Mouse (Mus musculus) myocyte (in vitro differentiated cells): ENCODE data around the gene Evi2. TPM values are rescaled to one million over a fixed set of nuclear protein-coding genes. Genes with fewer than 3 reads are reported as not detected.

ENCODE experiments used
- H3K27me3 ChIP-seq: one replicate; pipeline ENCODE4 v1.6.1; 2011; ENCODE audit not compliant: control insufficient read depth, insufficient read depth, insufficient read length
- H3K36me3 ChIP-seq: one replicate; pipeline ENCODE4 v1.6.1; 2011; ENCODE audit not compliant: control insufficient read depth, insufficient read depth
- H3K4me2 ChIP-seq: one replicate; pipeline ENCODE4 v1.6.1; 2011; ENCODE audit warnings: low read depth, control low read depth
- H3K4me3 ChIP-seq: one replicate; pipeline ENCODE4 v1.5.1; 2011; ENCODE audit warnings: mild to moderate bottlenecking, control low read depth, moderate library complexity
- H3K79me2 ChIP-seq: one replicate; pipeline ENCODE4 v1.6.1; 2011; ENCODE audit not compliant: control insufficient read depth, insufficient read depth
- H3ac ChIP-seq: one replicate; pipeline ENCODE4 v1.6.1; 2011; ENCODE audit not compliant: control insufficient read depth, insufficient read length
- CEBPB ChIP-seq: IDR thresholded peaks from 2 replicates; pipeline ENCODE4 v1.6.1; 2011; ENCODE audit warnings: mild to moderate bottlenecking, moderate library complexity; ENCODE audit not compliant: poor library complexity, insufficient read depth, severe bottlenecking
- E2F4 ChIP-seq: IDR thresholded peaks from one replicate; pipeline ENCODE4 v1.6.1; 2011; ENCODE audit warnings: mild to moderate bottlenecking, control low read depth, moderate library complexity; ENCODE audit not compliant: insufficient read depth
- MAX ChIP-seq: IDR thresholded peaks from one replicate; pipeline ENCODE4 v1.6.1; 2011; ENCODE audit warnings: low read depth, mild to moderate bottlenecking, control low read depth
- MYOD1 ChIP-seq, 3 experiments: IDR thresholded peaks; one replicate each; pipeline ENCODE4 v1.6.1; 2011; ENCODE audit warnings: control low read depth in 2 of 3, low read depth in 2 of 3, mild to moderate bottlenecking in 2 of 3, moderate library complexity in 1 of 3; ENCODE audit not compliant: insufficient read length in 2 of 3, control insufficient read depth in 1 of 3
- MYOG ChIP-seq, 3 experiments: IDR thresholded peaks; one replicate each; pipeline ENCODE4 v1.6.1; 2011; ENCODE audit warnings: control low read depth in 2 of 3, low read depth in 2 of 3, mild to moderate bottlenecking in 2 of 3; ENCODE audit not compliant: insufficient read length in 2 of 3, control insufficient read depth in 1 of 3, insufficient read depth in 1 of 3
- POLR2A ChIP-seq: IDR thresholded peaks from one replicate; pipeline ENCODE4 v1.6.1; 2011; ENCODE audit warnings: low read depth, mild to moderate bottlenecking, control low read depth, moderate library complexity; ENCODE audit not compliant: insufficient read length
- POLR2AphosphoS2 ChIP-seq: IDR thresholded peaks from one replicate; pipeline ENCODE4 v1.6.1; 2011; ENCODE audit warnings: low read depth, control low read depth; ENCODE audit not compliant: insufficient read length
- REST ChIP-seq: IDR thresholded peaks from one replicate; pipeline ENCODE4 v1.6.1; 2011; ENCODE audit warnings: mild to moderate bottlenecking, control low read depth, moderate library complexity; ENCODE audit not compliant: insufficient read depth, insufficient read length
- SRF ChIP-seq: IDR thresholded peaks from one replicate; pipeline ENCODE4 v1.6.1; 2011; ENCODE audit warnings: low read depth; ENCODE audit not compliant: control insufficient read depth, insufficient read length
- TCF12 ChIP-seq: IDR thresholded peaks from one replicate; pipeline ENCODE4 v1.6.1; 2011; ENCODE audit warnings: mild to moderate bottlenecking, control low read depth; ENCODE audit not compliant: poor library complexity, insufficient read depth, severe bottlenecking
- TCF3 ChIP-seq: IDR thresholded peaks from one replicate; pipeline ENCODE4 v1.6.1; 2011; ENCODE audit warnings: low read depth, control low read depth; ENCODE audit not compliant: insufficient read length
- USF1 ChIP-seq: IDR thresholded peaks from one replicate; pipeline ENCODE4 v1.6.1; 2011; ENCODE audit warnings: low read depth, mild to moderate bottlenecking, control low read depth, moderate library complexity
- polyA plus RNA-seq: library from polyadenylated mRNA; unstranded; fragments of >200 nt; fragmentation: generic; extraction: Trizol; gene quantifications from one replicate; pipeline ENCODE4 v1.2.1, GENCODE M21; 2012; ENCODE audit warnings: missing spikeins

The Evi2 gene
- polyA plus RNA-seq, 1 experiment, result 0.06 TPM

DNA sequence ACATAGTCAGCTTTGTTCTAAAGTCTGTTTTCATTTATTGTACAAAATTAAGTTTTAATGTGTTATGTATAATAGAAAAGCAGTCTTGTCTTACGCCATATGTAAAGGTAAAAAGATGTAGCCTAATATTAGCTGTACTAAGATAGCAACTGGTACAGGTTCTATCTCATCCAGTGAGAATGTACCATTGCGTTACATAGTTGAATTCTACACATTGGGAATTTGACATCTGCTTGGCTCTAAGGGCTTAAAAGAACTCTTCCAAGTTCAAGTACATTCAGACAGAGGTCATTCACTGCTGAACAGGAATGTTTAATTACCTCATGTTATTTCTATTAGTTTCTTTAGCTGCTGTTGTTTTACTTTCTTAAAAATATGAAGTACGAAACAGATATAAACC, 3.8 kb downstream of the Evi2 start:
- Histone ChIP-seq H3K36me3 (peaks cover 31% of the 10 kb centered on the region), H3ac (no peak overlapping the region), H3K79me2 (peaks cover 10% of the 10 kb centered on the region), H3K4me3 (no peak overlapping the region), H3K27me3 (no peaks in the 10 kb centered on the region), H3K4me2 (no peak overlapping the region)
- no peak for TF ChIP-seq CEBPB
- no peak for TF ChIP-seq REST
- TF ChIP-seq USF1, result no peak
- no peak for TF ChIP-seq E2F4
- no peak for TF ChIP-seq MYOD1 (IDR thresholded peaks at IDR 0.05; ENCODE audit: control insufficient read depth in 1 of 3, insufficient read length in 2 of 3, low read depth in 2 of 3)
- no peak for TF ChIP-seq MYOG (IDR thresholded peaks at IDR 0.05; ENCODE audit: control insufficient read depth in 1 of 3, insufficient read depth in 1 of 3, insufficient read length in 2 of 3, low read depth in 2 of 3)
- no peak for TF ChIP-seq POLR2A
- TF ChIP-seq TCF3, result no peak
- no peak for TF ChIP-seq POLR2AphosphoS2
- no peak for TF ChIP-seq SRF
- TF ChIP-seq MAX, result no peak
- TF ChIP-seq TCF12, result no peak

- no peak overlapping the region for H3K4me3 ChIP-seq
- peaks cover 31% of the 10 kb centered on the region for H3K36me3 ChIP-seq
- TF ChIP-seq TCF12 (no peak), POLR2AphosphoS2 (no peak), TCF3 (no peak), CEBPB (no peak), E2F4 (no peak), MYOD1 (IDR thresholded peaks at IDR 0.05; ENCODE audit: control insufficient read depth in 1 of 3, insufficient read length in 2 of 3, low read depth in 2 of 3) (no peak), REST (no peak), POLR2A (no peak), MAX (no peak), MYOG (IDR thresholded peaks at IDR 0.05; ENCODE audit: control insufficient read depth in 1 of 3, insufficient read depth in 1 of 3, insufficient read length in 2 of 3, low read depth in 2 of 3) (no peak), SRF (no peak), USF1 (no peak)
- no peaks in the 10 kb centered on the region for H3K27me3 ChIP-seq
- H3ac ChIP-seq, result no peak overlapping the region
- H3K4me2 ChIP-seq, result no peak overlapping the region
- peaks cover 3% of the 10 kb centered on the region for H3K79me2 ChIP-seq
These were observed 6.1 kb downstream of the Evi2 start for GRCm38 (mm10) chr11:79524310-79524575.

DNA sequence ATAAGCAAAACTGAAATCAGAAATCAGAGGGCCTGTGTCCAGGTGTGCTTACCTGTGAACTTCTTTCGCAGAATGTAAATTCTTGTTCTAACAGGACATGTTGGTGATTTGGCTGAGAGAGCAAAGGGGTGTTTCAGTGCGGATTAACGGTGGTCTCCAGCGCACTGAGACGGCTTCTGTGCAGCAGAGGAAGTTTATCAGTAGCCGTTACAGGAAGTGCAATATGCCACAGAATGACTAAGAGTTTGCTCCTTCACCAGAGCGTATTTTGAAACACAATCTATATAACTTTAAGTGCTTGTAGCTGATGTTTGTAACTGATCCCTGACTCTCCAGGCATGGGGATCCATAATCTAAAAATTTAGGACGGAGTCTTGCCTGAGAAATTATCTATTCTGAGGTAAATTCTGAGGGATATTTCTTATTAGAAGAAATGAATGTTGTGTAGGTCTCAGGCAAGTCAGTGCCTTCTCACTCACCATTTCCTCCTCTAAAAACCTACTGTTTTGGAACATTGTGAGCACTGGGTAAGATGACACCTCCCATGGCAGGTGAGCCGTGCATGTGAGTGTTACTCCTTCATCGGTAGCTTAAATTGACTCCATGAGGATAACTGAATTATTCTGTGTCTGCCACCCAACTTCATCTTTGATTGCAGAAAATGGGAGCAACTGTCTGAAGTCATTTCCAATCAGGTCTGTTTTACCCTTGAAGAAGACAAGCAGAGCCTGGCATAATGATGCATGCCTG, 6.7 kb downstream of the Evi2 start, which contains the start of gene Evi2b:
Gene Evi2b, minus strand, starts transcription at position 203 of the 750 bp plus-strand sequence.
- Histone ChIP-seq H3K79me2 (no peaks in the 10 kb centered on the region), H3ac (no peak within 1 kb of the TSS), H3K36me3 (peaks cover 31% of the 10 kb centered on the region), H3K4me3 (no peak within 1 kb of the TSS), H3K4me2 (no peak within 1 kb of the TSS), H3K27me3 (no peaks in the 10 kb centered on the region)
- TF ChIP-seq CEBPB (no peak), REST (no peak), MYOG (IDR thresholded peaks at IDR 0.05; ENCODE audit: control insufficient read depth in 1 of 3, insufficient read depth in 1 of 3, insufficient read length in 2 of 3, low read depth in 2 of 3) (no peak), SRF (no peak), MYOD1 (IDR thresholded peaks at IDR 0.05; ENCODE audit: control insufficient read depth in 1 of 3, insufficient read length in 2 of 3, low read depth in 2 of 3) (no peak), USF1 (no peak), POLR2A (no peak), TCF3 (no peak)

GRCm38 (mm10) chr11:79522944-79523343, 7.4 kb downstream of the Evi2 start:
- TF ChIP-seq CEBPB (no peak), MAX (no peak), MYOD1 (IDR thresholded peaks at IDR 0.05; ENCODE audit: control insufficient read depth in 1 of 3, insufficient read length in 2 of 3, low read depth in 2 of 3) (no peak), MYOG (IDR thresholded peaks at IDR 0.05; ENCODE audit: control insufficient read depth in 1 of 3, insufficient read depth in 1 of 3, insufficient read length in 2 of 3, low read depth in 2 of 3) (no peak), POLR2AphosphoS2 (no peak), POLR2A (no peak), E2F4 (no peak), SRF (no peak), TCF12 (no peak), REST (no peak), USF1 (no peak), TCF3 (no peak)
- Histone ChIP-seq H3K4me2 (no peak overlapping the region), H3K79me2 (no peaks in the 10 kb centered on the region), H3K4me3 (no peak overlapping the region), H3ac (no peak overlapping the region), H3K36me3 (peaks cover 28% of the 10 kb centered on the region), H3K27me3 (no peaks in the 10 kb centered on the region)

DNA sequence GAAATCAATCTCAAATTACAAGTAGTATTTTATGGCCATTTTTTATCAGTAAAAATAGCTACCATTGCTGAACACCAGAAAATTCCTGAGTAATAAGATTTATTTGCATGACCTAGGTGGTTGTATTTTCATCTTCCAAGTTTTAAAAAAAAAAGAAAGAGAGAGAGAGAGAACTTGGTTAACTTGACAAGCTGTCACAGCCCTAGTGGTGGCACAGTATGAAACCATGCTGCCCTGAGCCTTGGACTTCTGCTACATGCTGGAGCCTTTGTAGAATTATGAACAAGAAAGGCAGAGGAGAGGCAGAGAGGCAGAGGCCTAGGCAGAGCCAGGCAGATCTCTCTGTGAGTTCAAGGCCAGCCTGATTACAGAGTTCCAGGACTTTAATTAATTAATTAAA, 8.5 kb downstream of the Evi2 start:
- H3K4me2 ChIP-seq, result no peak overlapping the region
- no peaks in the 10 kb centered on the region for H3K79me2 ChIP-seq
- no peak overlapping the region for H3K4me3 ChIP-seq
- TF ChIP-seq POLR2A, result no peak
- no peak for TF ChIP-seq MYOG (IDR thresholded peaks at IDR 0.05; ENCODE audit: control insufficient read depth in 1 of 3, insufficient read depth in 1 of 3, insufficient read length in 2 of 3, low read depth in 2 of 3)
- no peak for TF ChIP-seq TCF12
- TF ChIP-seq MAX, result no peak
- no peaks in the 10 kb centered on the region for H3K27me3 ChIP-seq
- H3ac ChIP-seq, result no peak overlapping the region
- peaks cover 18% of the 10 kb centered on the region for H3K36me3 ChIP-seq
